Mouse (Mus musculus): ENCODE results near the gene Camk1d.

GRCm38 (mm10) chr2:5715054-5715410 lies 717 bp upstream of the Camk1d start:
- TF ChIP-seq POLR2A (IDR thresholded peaks at IDR 0.05; ENCODE audit: low read depth, low read length) (no peak), CTCF (conservative IDR thresholded peaks at IDR 0.05; ENCODE audit: insufficient read depth, insufficient read length, low read depth, low read length) (no peak)

Data from kidney, adult 2 months (tissue).